In the genomic region with DNA sequence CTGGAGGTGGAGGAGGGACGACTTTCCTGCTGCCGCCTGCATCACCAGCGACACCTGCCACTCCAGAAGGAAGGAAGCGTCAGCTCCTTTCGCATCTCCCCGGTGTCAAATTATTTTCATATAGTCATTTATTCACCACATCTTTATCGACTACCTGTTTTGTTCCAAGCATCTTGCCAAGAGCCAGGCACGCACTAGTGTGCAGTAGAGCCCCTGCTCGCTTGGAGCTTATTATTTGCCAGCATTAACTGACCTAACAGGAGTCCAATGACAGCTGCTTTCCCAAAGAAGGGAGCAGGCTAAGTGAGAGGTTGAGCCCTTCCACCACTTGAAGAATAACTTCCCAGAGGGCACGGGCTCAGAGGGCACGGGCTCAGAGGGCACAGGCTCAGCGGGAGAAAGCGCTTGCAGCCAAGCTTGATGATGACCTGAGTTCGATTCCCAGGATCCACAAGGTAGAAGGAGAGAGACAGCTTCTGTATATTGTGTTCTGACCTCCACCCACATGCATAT, we compare ENCODE assay signal across 8 mouse cellular contexts. TPM values are rescaled to one million over a fixed set of nuclear protein-coding genes. Genes with fewer than 3 reads are reported as not detected.
DNase-seq lines count a peak whose midpoint lies in the region; ATAC-seq and TF ChIP-seq lines count a peak whose summit lies in the region.

TSS of gene Cyfip2 (minus strand) at position 337 of the 513 bp plus-strand sequence.

- H3K4me1 ChIP-seq in testis, adult 2 months (ENCODE audit: control insufficient read depth, insufficient read depth, low read length) = peaks cover 3% of the 10 kb centered on the region
- H3K4me1 ChIP-seq in embryonic facial prominence, embryonic 14.5 days (ENCODE audit: control insufficient read depth, insufficient read depth, low read length) = peaks cover 19% of the 10 kb centered on the region
- H3K4me1 ChIP-seq in midbrain, embryonic 12.5 days = peaks cover 31% of the 10 kb centered on the region

- no peak for DNase-seq in testis, postnatal 10 days (ENCODE audit: low spot score)
- DNase-seq in embryonic facial prominence, embryonic 14.5 days (ENCODE audit: low spot score) = no peak
- no peak for DNase-seq in heart, postnatal 36 days
- DNase-seq in layer of hippocampus, postnatal 36 days = no peak
- no peak for DNase-seq in right cerebral cortex, postnatal 4 days
- DNase-seq in adipocyte (ENCODE audit: low spot score) = no peak

- ATAC-seq in embryonic facial prominence, embryonic 14.5 days (ENCODE audit: low read depth) = 0 out of 2 replicates have a peak, but pooled peaks have one; percentile 26
- peak; percentile 31 for ATAC-seq in midbrain, embryonic 12.5 days (ENCODE audit: low FRiP score, low read depth)

- H3K9ac ChIP-seq in embryonic facial prominence, embryonic 14.5 days (ENCODE audit: low read depth, low read length) = peak within 1 kb of the TSS; percentile 63
- H3K9ac ChIP-seq in midbrain, embryonic 12.5 days (replicated peaks) = peak within 1 kb of the TSS; percentile 90

- no peaks in the 10 kb centered on the region for H3K27me3 ChIP-seq in testis, adult 2 months (ENCODE audit: control insufficient read depth, insufficient read depth, low read length)
- H3K27me3 ChIP-seq in embryonic facial prominence, embryonic 14.5 days (replicated peaks; ENCODE audit: control insufficient read depth, insufficient read depth, low read length) = peaks cover 11% of the 10 kb centered on the region
- 0 out of 2 replicates have a peak, but pooled peaks cover 9% of the 10 kb centered on the region for H3K27me3 ChIP-seq in midbrain, embryonic 12.5 days

- H3K36me3 ChIP-seq in testis, adult 2 months (ENCODE audit: control insufficient read depth, insufficient read depth, low read length) = no peaks in the 10 kb centered on the region
- no peaks in the 10 kb centered on the region for H3K36me3 ChIP-seq in embryonic facial prominence, embryonic 14.5 days (ENCODE audit: control insufficient read depth, insufficient read depth, low read length)
- no peaks in the 10 kb centered on the region for H3K36me3 ChIP-seq in midbrain, embryonic 12.5 days

- peak within 1 kb of the TSS; percentile 34 for H3K4me3 ChIP-seq in testis, adult 2 months (ENCODE audit: control insufficient read depth, low read depth, low read length)
- H3K4me3 ChIP-seq in embryonic facial prominence, embryonic 14.5 days (ENCODE audit: low read depth, low read length) = peak within 1 kb of the TSS; percentile 74
- peak within 1 kb of the TSS; percentile 90 for H3K4me3 ChIP-seq in midbrain, embryonic 12.5 days

- no peak for TF ChIP-seq CTCF in testis, adult 2 months (IDR thresholded peaks at IDR 0.05; ENCODE audit: control insufficient read depth, insufficient read depth, insufficient replicate concordance, low read depth, low read length)

- no peak for TF ChIP-seq POLR2A in testis, adult 2 months (IDR thresholded peaks at IDR 0.05; ENCODE audit: control insufficient read depth, low read depth, low read length)

- intact Hi-C loops in heart, postnatal 36 days (cut with DNase I) = no loop called here

- peak within 1 kb of the TSS; percentile 99 for H3K4me2 ChIP-seq in embryonic facial prominence, embryonic 14.5 days (ENCODE audit: low read depth, low read length)
- peak within 1 kb of the TSS; percentile 91 for H3K4me2 ChIP-seq in midbrain, embryonic 12.5 days (replicated peaks)

- no peaks in the 10 kb centered on the region for H3K9me3 ChIP-seq in embryonic facial prominence, embryonic 14.5 days (ENCODE audit: control insufficient read depth, low read length)
- no peaks in the 10 kb centered on the region for H3K9me3 ChIP-seq in midbrain, embryonic 12.5 days

- 8% methylated on average over 11 of the region's 14 CpGs for WGBS in embryonic facial prominence, embryonic 14.5 days
- WGBS in midbrain, embryonic 12.5 days = 3% methylated on average over 14 of the region's 14 CpGs

- no peak within 1 kb of the TSS for H3K27ac ChIP-seq in testis, adult 2 months (ENCODE audit: control insufficient read depth, insufficient read depth, low read depth, low read length)
- no peak within 1 kb of the TSS for H3K27ac ChIP-seq in embryonic facial prominence, embryonic 14.5 days (replicated peaks; ENCODE audit: low read depth, low read length)
- peak within 1 kb of the TSS; percentile 86 for H3K27ac ChIP-seq in midbrain, embryonic 12.5 days (replicated peaks)

RNA-seq across cellular contexts. Expression of gene Cyfip2, which starts in this region (rescaled TPM):
- polyA plus RNA-seq in testis, adult 2 months (2012; rRNA removed) = 1.6 TPM in 2 replicates
- polyA plus RNA-seq in embryonic facial prominence, embryonic 14.5 days (2014; fragmentation: Nextera tagmentation; extraction: Ambion mirVana) = 13.4 TPM in 2 replicates
- 10 to 100 TPM; 61.9 to 65.1 TPM for total RNA-seq in heart, postnatal 36 days (2021)
- 100 to 1,000 TPM; 491 to 500 TPM for total RNA-seq in layer of hippocampus, postnatal 36 days (2021)
- polyA plus RNA-seq in midbrain, embryonic 12.5 days (2016; fragmentation: Nextera tagmentation; extraction: Ambion mirVana) = 59.1 and 59.5 TPM in 2 replicates

Comparison
In these comparisons a context has a peak if more than half of its experiments do, and no peak if none do; other contexts are left out.
1. RNA of gene Cyfip2 (total RNA-seq): 491 to 500 TPM in layer of hippocampus, postnatal 36 days; 61.9 to 65.1 TPM in heart, postnatal 36 days; every median in the first group is over 4 times any median in the second.
2. H3K4me3 ChIP-seq: peak in every context shown above with its lines; median percentile 90 in midbrain, embryonic 12.5 days; 74 in embryonic facial prominence, embryonic 14.5 days; 34 in testis, adult 2 months.